Mouse (Mus musculus) C2C12 (cell line): ENCODE measurements around the gene Tmem51. TPM values are rescaled to one million over a fixed set of nuclear protein-coding genes. Genes with fewer than 3 reads are reported as not detected.

Experiments
- H3K27me3 ChIP-seq: one replicate; pipeline ENCODE4 v1.6.1; 2011; ENCODE audit not compliant: control insufficient read depth, insufficient read depth, insufficient read length
- H3K36me3 ChIP-seq: one replicate; pipeline ENCODE4 v1.6.1; 2011; ENCODE audit not compliant: control insufficient read depth, insufficient read depth
- H3K4me3 ChIP-seq: one replicate; pipeline ENCODE4 v1.5.1; 2011; ENCODE audit warnings: mild to moderate bottlenecking, control low read depth; ENCODE audit not compliant: poor library complexity, insufficient read depth, severe bottlenecking
- H3K79me2 ChIP-seq: one replicate; pipeline ENCODE4 v1.6.1; 2011; ENCODE audit not compliant: control insufficient read depth, insufficient read depth
- H3K79me3 ChIP-seq: one replicate; pipeline ENCODE4 v1.6.1; 2011; ENCODE audit warnings: low read depth, control low read depth
- H3ac ChIP-seq: one replicate; pipeline ENCODE3; 2011; ENCODE audit warnings: low read depth; ENCODE audit not compliant: control insufficient read depth, insufficient read length
- CEBPB ChIP-seq: IDR thresholded peaks from one replicate; pipeline ENCODE4 v1.6.1; 2011; ENCODE audit warnings: low read depth, mild to moderate bottlenecking, control low read depth, moderate library complexity
- CTCF ChIP-seq: IDR thresholded peaks from one replicate; pipeline ENCODE4 v1.5.1; 2011; ENCODE audit not compliant: control insufficient read depth, insufficient read depth, insufficient read length
- FOSL1 ChIP-seq: IDR thresholded peaks from one replicate; pipeline ENCODE4 v1.8.0; 2011; ENCODE audit warnings: mild to moderate bottlenecking, low read length; ENCODE audit not compliant: poor library complexity, insufficient read depth, severe bottlenecking
- MAX ChIP-seq: IDR thresholded peaks from one replicate; pipeline ENCODE4 v1.6.1; 2011; ENCODE audit warnings: mild to moderate bottlenecking, control low read depth
- MYOD1 ChIP-seq: IDR thresholded peaks from one replicate; pipeline ENCODE4 v1.6.1; 2011; ENCODE audit warnings: low read depth; ENCODE audit not compliant: control insufficient read depth, insufficient read length
- MYOG ChIP-seq: IDR thresholded peaks from one replicate; pipeline ENCODE4 v1.6.1; 2011; ENCODE audit not compliant: control insufficient read depth, insufficient read length; ENCODE audit errors: extremely low read depth
- USF1 ChIP-seq: IDR thresholded peaks from one replicate; pipeline ENCODE4 v1.6.1; 2011; ENCODE audit warnings: low read depth, mild to moderate bottlenecking, control low read depth, moderate library complexity
- long read RNA-seq, 2 experiments: library from polyadenylated mRNA; unstranded; transcript quantifications; one replicate each; pipeline ENCODE4 v2.0.0; 2019 to 2020
- polyA plus RNA-seq: library from polyadenylated mRNA; unstranded; fragments of >200 nt; fragmentation: generic; extraction: Trizol; gene quantifications from one replicate; pipeline ENCODE4 v1.2.1, GENCODE M21; 2012; ENCODE audit warnings: missing spikeins

Gene Tmem51
- not detected for polyA plus RNA-seq
- long read RNA-seq, experiment 1 = 0 reads
- long read RNA-seq, experiment 2 = 0 reads

GRCm38 (mm10) chr4:142084131-142084899 lies at the start of gene Tmem51:
TSS of gene Tmem51 (minus strand) at chr4:142084304.
- no peak for TF ChIP-seq MYOG
- TF ChIP-seq CEBPB = no peak
- TF ChIP-seq USF1 = no peak
- no peak for TF ChIP-seq FOSL1
- no peak for TF ChIP-seq MAX
- TF ChIP-seq MYOD1 = no peak
- no peak for TF ChIP-seq CTCF
- H3K4me3 ChIP-seq = no peak within 1 kb of the TSS
- no peaks in the 10 kb centered on the region for H3K79me3 ChIP-seq
- H3ac ChIP-seq = no peak within 1 kb of the TSS
- H3K27me3 ChIP-seq = peaks cover 4% of the 10 kb centered on the region
- H3K36me3 ChIP-seq = no peaks in the 10 kb centered on the region
- no peaks in the 10 kb centered on the region for H3K79me2 ChIP-seq

GRCm38 (mm10) chr4:142130162-142130561 lies 46.1 kb upstream of the Tmem51 start:
- TF ChIP-seq FOSL1 (no peak), USF1 (no peak), CTCF (no peak), CEBPB (no peak), MAX (no peak)
- H3ac ChIP-seq = no peak overlapping the region
- no peaks in the 10 kb centered on the region for H3K27me3 ChIP-seq
- H3K79me2 ChIP-seq = no peaks in the 10 kb centered on the region
- no peaks in the 10 kb centered on the region for H3K79me3 ChIP-seq
- H3K36me3 ChIP-seq = no peaks in the 10 kb centered on the region
- no peak overlapping the region for H3K4me3 ChIP-seq

- no peaks in the 10 kb centered on the region for H3K79me2 ChIP-seq
- no peaks in the 10 kb centered on the region for H3K79me3 ChIP-seq
- no peak for TF ChIP-seq MAX
- TF ChIP-seq USF1 = no peak
- H3K27me3 ChIP-seq = no peaks in the 10 kb centered on the region
- no peaks in the 10 kb centered on the region for H3K36me3 ChIP-seq
- no peak overlapping the region for H3ac ChIP-seq
- no peak overlapping the region for H3K4me3 ChIP-seq
These were observed 43.2 kb upstream of the Tmem51 start for GRCm38 (mm10) chr4:142127275-142127788.

DNA sequence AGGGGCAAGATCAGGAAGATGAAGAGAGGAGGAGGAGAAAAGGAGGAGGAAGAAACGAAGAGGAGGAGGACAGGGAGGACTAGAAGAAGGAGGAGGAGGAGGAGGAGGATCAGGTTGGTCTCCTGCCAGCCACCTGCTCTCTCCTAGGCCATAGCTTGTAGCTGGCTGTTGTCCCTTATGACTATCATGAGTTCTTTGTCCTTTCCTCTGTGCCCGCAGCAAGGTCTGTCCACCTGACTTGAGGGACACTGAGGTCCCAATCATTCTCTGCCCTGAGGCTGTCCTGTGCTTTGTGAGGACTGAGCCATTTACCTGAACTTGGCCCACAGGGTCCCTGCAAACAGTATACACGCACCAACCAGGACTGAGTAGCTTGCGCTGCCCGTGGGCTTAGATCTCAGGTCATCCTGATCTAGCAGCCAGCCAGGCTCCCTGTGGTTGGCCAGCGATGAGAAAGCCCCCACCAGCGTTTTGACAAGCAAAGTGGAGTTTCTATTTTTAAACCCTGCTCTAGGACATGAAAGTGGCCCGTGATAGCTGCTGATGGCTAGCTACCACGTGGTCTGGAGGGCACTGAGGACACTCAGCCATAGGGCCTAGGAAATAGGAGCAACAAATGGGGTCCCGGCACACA lies 42.7 kb upstream of the Tmem51 start:
- H3K36me3 ChIP-seq = no peaks in the 10 kb centered on the region

DNA sequence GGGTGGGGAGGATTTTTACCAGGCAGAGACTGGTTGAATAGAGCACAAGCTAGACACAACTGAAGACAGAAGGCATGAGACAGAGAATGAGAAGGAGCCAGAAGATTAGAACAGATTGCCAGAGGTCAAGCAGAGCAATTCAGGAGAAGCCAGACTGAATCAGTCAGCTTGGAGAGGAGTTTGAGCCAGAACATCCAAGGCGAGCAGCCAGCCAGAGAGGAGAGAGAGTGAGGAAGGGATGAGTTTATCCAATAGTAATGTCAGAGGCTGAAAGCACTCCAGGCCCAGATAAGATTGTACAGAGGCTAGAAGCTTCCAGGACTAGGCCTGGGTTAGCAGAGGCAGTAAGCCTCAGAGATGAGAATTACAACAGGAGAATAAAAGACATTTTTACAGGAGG lies 37.1 kb upstream of the Tmem51 start:
- Histone ChIP-seq H3K27me3 (no peaks in the 10 kb centered on the region), H3ac (no peak overlapping the region), H3K36me3 (no peaks in the 10 kb centered on the region), H3K4me3 (no peak overlapping the region), H3K79me2 (no peaks in the 10 kb centered on the region), H3K79me3 (no peaks in the 10 kb centered on the region)
- TF ChIP-seq MYOD1 = no peak
- no peak for TF ChIP-seq FOSL1
- no peak for TF ChIP-seq CEBPB

More for the DNA sequence above, 42.7 kb upstream of the Tmem51 start:
- no peaks in the 10 kb centered on the region for H3K79me3 ChIP-seq
- no peak overlapping the region for H3K4me3 ChIP-seq
- H3K27me3 ChIP-seq = no peaks in the 10 kb centered on the region
- H3ac ChIP-seq = no peak overlapping the region
- H3K79me2 ChIP-seq = no peaks in the 10 kb centered on the region
- TF ChIP-seq MYOD1 (no peak), CEBPB (no peak), CTCF (no peak), MAX (no peak), FOSL1 (no peak), USF1 (no peak), MYOG (no peak)

GRCm38 (mm10) chr4:142118522-142118921 lies 34.4 kb upstream of the Tmem51 start:
- TF ChIP-seq MYOG (no peak), CTCF (no peak), MYOD1 (no peak), FOSL1 (no peak), CEBPB (no peak), USF1 (no peak)
- Histone ChIP-seq H3K4me3 (no peak overlapping the region), H3K27me3 (no peaks in the 10 kb centered on the region), H3K79me2 (no peaks in the 10 kb centered on the region), H3K79me3 (no peaks in the 10 kb centered on the region), H3ac (no peak overlapping the region), H3K36me3 (no peaks in the 10 kb centered on the region)
